Mouse (Mus musculus) urinary bladder, postnatal 4 days (tissue): Measurements from ENCODE around the gene Tnfrsf8.
A peak's percentile ranks its signal among the peaks of the same experiment; 100 is the strongest.
"Not testable (repeated sequence)": the region's sequence is repeated elsewhere in the genome, so short reads cannot be mapped to it uniquely, and the experiment has no call there.

Source experiments
- DNase-seq, 2 experiments: peaks; one replicate each; pipeline ENCODE4 v3.0.0; 2021 to 2022; ENCODE audit warnings: low spot score in 2 of 2

Tnfrsf8 gene

GRCm38 (mm10) chr4:145314836-145315467, at the start of gene Tnfrsf8:
Tnfrsf8 (minus strand) TSS chr4:145315164.
- DNase-seq: peak in 1 of 2 experiments; percentile 50

GRCm38 (mm10) chr4:145361635-145362034, 46.7 kb upstream of the Tnfrsf8 start:
- DNase-seq: not testable (repeated sequence)

- DNase-seq: no peak
Observed at GRCm38 (mm10) chr4:145361065-145361464, 46.1 kb upstream of the Tnfrsf8 start.

GRCm38 (mm10) chr4:145360567-145360966, 45.6 kb upstream of the Tnfrsf8 start:
- no peak for DNase-seq

GRCm38 (mm10) chr4:145356234-145356633, 41.3 kb upstream of the Tnfrsf8 start:
- DNase-seq: no peak

- no peak for DNase-seq
Observed at GRCm38 (mm10) chr4:145353855-145354254, 38.9 kb upstream of the Tnfrsf8 start.

- no peak for DNase-seq
Observed at GRCm38 (mm10) chr4:145344948-145345347, 30.0 kb upstream of the Tnfrsf8 start.

- DNase-seq: no peak
Observed at GRCm38 (mm10) chr4:145341879-145342809, 27.2 kb upstream of the Tnfrsf8 start.

- DNase-seq: no peak
Observed at GRCm38 (mm10) chr4:145337906-145338858, 23.2 kb upstream of the Tnfrsf8 start.

GRCm38 (mm10) chr4:145336587-145336986, 21.6 kb upstream of the Tnfrsf8 start:
- DNase-seq: no peak

- no peak for DNase-seq
Observed at GRCm38 (mm10) chr4:145336019-145336418, 21.1 kb upstream of the Tnfrsf8 start.

GRCm38 (mm10) chr4:145323631-145324030, 8.7 kb upstream of the Tnfrsf8 start:
- DNase-seq: peak in 1 of 2 experiments; percentile 34

GRCm38 (mm10) chr4:145322995-145323627, 8.1 kb upstream of the Tnfrsf8 start:
- peak in 1 of 2 experiments; percentile 34 for DNase-seq

GRCm38 (mm10) chr4:145322211-145322610, 7.2 kb upstream of the Tnfrsf8 start:
- DNase-seq: no peak

GRCm38 (mm10) chr4:145320624-145321023, 5.7 kb upstream of the Tnfrsf8 start:
- peak in 1 of 2 experiments; percentile 25 for DNase-seq

- DNase-seq: no peak
Observed at GRCm38 (mm10) chr4:145319274-145320226, 4.6 kb upstream of the Tnfrsf8 start.

- no peak for DNase-seq
Observed at GRCm38 (mm10) chr4:145316708-145317107, 1.7 kb upstream of the Tnfrsf8 start.

GRCm38 (mm10) chr4:145313966-145314365, 998 bp downstream of the Tnfrsf8 start:
- DNase-seq: peak in 1 of 2 experiments; percentile 58

GRCm38 (mm10) chr4:145313256-145313655, 1.7 kb downstream of the Tnfrsf8 start:
- DNase-seq: peak in 1 of 2 experiments; percentile 16

- DNase-seq: peak in 1 of 2 experiments; percentile 48
Observed at GRCm38 (mm10) chr4:145312530-145312929, 2.4 kb downstream of the Tnfrsf8 start.
